Mouse (Mus musculus) layer of hippocampus, adult 9-11 months (tissue): ENCODE measurements around the gene Fam222b.
A peak's percentile ranks its signal among the peaks of the same experiment; 100 is the strongest.

ENCODE experiments used
- DNase-seq: peaks from one replicate; pipeline ENCODE4 v3.0.0; 2022

Gene Fam222b

GRCm38 (mm10) chr11:78166161-78166560, 71.7 kb downstream of the Fam222b start:
- DNase-seq: no peak

GRCm38 (mm10) chr11:78166640-78167039, 72.2 kb downstream of the Fam222b start:
- no peak for DNase-seq

GRCm38 (mm10) chr11:78167257-78167959, 72.9 kb downstream of the Fam222b start:
- no peak for DNase-seq

- DNase-seq: no peak
Measured at GRCm38 (mm10) chr11:78168541-78169468, 74.3 kb downstream of the Fam222b start.

GRCm38 (mm10) chr11:78170306-78170705, 75.8 kb downstream of the Fam222b start:
- no peak for DNase-seq

DNA sequence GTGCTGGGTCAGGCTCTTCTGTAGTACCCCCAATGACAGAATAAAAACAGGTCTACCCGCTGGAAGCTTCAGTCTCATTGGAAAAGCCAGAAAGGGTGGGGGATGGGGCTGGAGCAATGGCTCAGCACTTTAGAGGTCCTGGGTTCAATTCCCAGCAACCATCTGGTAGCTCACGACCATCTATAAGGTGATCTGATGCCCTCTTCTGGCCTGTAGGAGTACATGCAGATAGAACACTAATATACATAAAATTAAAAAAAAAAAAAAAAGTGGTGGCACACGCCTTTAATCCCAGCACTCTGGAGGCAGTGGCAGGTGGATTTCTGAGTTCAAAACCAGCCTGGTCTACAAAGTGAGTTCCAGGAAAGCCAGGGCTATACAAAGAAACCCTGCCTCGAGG, 76.9 kb downstream of the Fam222b start:
- DNase-seq: no peak

GRCm38 (mm10) chr11:78172034-78172747, 77.7 kb downstream of the Fam222b start:
- no peak for DNase-seq

- DNase-seq: no peak
Measured at GRCm38 (mm10) chr11:78172748-78173383, 78.4 kb downstream of the Fam222b start.

DNA sequence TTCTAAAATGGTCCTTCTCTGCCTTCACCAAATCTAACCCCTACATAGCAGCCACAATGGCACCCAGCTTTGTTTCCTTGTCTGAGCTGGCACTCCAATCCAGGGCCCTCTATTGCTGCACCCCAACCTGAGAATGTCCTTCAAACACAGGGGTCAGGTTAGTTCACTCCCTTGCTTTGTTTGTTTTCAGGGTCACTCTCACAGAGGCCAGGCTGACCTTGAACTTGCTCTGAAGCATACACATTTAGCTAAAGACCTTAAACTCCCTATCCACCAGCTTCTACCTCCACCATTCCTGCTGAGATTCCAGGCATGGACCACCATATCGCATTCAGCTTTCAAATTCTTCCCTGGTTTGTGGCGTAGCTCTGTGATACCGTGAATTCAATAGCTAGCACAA, 80.0 kb downstream of the Fam222b start:
- no peak for DNase-seq

DNA sequence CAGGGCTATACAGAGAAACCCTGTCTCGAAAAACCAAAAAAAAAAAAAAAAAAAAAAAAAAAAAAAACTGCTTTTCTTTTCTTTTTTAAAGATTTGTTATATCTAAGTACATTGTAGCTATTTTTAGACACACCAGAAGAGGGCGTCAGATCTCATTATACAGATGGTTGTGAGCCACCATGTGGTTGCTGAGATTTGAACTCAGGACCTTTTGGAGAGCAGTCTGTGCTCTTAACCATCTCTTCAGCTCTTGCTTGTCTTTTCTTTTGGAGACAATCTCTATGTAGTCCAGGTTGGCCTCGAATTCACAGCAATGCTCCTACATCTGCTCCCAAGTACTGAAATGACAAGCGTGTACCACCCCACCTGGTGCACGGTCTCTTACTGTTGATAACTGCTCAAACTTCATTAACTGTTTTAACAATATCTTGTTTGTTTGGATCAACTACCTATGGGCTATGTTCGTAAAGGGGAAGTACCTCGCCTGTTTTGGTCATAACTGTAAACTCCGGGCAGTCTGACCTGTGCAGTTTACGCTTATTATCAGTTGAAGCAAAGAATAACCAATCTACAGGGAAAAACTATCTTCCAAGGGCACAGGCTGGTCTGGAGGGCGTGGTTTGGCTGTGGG, 81.4 kb downstream of the Fam222b start:
- no peak for DNase-seq

DNA sequence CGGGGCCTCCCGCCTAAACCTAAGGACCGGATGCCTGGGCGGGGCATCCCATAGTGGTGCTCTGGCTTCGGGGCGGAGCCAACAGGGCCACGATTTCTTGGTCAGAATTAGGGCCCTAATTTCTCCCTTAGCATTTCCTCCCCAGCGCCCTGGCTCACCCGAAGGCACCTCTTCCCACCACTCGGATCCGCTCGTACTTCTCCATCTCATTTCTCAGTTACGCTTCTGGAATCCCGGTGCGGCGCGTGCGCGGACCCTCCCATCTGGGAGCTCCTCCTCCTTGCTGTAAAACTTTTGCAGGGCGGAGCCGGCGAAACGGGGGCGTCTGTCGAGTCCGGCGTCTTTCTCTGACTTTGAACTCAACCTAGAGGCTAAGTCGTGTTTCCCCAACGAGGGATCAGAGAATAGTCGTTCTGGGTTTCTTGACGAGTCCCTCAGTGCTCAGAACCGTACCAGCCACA, 82.0 kb downstream of the Fam222b start, which contains the start of the genes Nek8 and Tlcd1:
Nek8 (minus strand) TSS at position 274 of the 461 bp plus-strand sequence.
Tlcd1 (plus strand) TSS at position 310 of the 461 bp plus-strand sequence.
- peak; percentile 84 for DNase-seq

DNA sequence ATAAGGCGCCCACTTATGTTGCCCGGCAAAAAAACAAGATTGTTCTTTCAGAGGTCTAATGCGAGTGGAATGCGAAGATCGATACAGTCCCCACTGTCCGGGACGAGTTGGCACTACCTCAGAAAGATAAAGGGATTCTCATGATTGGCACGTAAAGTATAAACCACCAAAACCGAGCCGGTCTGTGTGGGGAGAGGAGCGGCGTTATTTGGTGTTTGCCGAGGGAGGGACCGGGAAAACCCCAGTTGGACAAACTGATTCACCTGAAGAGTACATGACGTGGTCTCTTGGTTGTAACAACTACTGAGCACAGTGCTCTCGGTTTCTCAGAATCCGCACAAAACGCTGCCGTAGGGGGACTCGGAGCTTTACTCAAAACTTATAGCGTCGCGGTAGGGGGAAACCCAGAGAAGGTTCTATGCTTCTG, 82.5 kb downstream of the Fam222b start:
- DNase-seq: no peak

- no peak for DNase-seq
Measured at GRCm38 (mm10) chr11:78177437-78177836, 83.0 kb downstream of the Fam222b start.

DNA sequence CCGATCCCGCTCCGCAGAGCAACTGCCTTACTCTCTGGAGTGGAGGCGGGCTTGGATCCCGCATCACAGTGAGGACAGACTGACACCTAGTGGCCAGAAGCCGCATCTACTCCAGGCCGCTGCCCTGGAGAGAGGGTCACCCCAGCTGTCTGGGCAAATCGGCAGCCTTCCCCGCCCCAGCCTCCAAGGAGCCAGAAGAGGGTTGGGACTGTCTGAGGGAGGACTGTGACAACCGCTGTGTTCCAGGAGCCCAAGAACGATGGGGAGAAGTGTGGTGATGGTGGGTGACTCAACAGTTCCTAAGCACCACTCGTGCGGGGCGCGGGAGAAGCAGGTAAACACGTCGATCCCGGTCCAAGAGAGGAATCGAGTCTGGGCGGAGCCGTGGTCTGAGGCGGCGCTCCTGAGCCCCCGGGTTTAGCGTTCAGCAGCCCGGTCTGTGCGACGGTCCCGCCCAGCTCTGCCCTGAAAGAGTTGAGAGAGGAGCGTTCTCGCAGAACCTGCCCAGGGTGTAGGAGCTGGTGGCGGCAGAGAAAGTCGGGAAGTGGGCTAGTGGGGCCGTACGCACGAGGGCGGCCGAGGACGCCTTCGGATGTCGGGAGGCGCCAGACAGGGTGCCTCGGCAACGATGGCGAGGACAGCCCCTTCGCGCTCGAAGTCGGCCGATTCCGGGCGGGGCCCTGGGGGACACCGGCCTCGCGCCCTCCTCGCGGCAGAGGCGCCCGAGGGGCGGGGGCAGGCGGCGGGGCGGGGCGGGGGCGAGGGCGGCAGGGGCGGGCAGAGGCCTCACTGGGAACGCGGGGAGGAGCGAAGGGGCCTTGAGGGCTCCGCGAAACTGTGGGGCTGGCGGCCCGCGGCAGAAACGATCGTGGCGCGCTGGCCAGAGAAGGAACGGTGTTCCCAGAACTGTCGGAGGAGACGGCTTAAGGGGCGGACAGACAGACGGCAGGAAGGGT, 83.7 kb downstream of the Fam222b start:
- DNase-seq: peak; percentile 91

GRCm38 (mm10) chr11:78178859-78179437, 84.5 kb downstream of the Fam222b start:
- peak; percentile 70 for DNase-seq

- DNase-seq: no peak
Measured at GRCm38 (mm10) chr11:78179438-78179999, 85.1 kb downstream of the Fam222b start.

DNA sequence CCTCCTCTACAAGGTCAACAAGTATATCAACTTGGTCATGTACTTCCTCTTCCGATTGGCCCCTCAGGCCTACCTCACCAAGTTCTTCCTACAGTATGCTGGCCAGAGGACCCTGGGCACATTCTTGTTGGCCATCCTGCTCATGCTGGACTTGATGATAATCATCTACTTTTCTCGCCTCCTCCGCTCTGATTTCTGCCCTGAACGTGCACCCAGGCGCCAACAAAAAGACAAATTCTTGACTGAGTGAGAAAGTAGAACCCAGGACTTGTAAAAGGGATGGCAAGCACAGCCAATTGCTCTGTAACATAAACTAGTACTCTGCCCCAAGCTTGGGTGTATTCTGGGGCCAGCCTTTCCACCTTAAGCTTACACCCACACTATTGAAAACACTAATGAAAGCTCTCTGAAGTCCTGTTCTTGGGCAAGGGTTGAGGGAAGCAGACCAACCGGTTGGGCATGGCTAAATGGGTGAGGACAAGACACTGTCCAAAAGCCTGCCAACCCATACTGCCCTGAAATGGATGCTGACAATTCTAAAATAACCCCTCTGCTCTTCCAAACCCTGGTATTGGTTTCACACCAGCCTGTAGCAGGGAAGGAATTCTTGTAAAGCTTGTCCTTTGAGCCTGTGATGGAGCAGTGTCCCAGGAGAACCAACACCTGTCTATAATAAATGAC, 85.8 kb downstream of the Fam222b start:
- no peak for DNase-seq

- DNase-seq: no peak
Measured at GRCm38 (mm10) chr11:78181830-78182357, 87.4 kb downstream of the Fam222b start.

DNA sequence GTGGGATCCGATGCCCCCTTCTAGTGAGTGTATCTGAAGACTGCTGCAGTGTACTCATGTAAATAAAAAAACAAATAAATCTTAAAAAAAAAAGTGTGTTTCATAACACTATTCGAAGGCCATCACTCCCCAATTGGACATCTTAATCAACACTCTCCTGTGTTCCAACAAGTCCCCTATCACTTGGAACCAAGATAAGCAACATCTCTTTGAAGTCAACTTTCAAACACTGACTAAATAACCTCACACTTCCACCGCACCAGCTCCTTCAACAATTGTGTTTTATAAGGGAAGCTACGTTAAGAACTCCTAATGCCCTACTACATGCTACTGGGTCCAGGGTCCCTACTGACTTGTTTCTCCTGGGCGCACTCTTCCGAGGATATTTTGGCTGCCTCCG, 88.0 kb downstream of the Fam222b start:
- DNase-seq: no peak
